ENCODE assay signal across 8 mouse cellular contexts in the genomic region with DNA sequence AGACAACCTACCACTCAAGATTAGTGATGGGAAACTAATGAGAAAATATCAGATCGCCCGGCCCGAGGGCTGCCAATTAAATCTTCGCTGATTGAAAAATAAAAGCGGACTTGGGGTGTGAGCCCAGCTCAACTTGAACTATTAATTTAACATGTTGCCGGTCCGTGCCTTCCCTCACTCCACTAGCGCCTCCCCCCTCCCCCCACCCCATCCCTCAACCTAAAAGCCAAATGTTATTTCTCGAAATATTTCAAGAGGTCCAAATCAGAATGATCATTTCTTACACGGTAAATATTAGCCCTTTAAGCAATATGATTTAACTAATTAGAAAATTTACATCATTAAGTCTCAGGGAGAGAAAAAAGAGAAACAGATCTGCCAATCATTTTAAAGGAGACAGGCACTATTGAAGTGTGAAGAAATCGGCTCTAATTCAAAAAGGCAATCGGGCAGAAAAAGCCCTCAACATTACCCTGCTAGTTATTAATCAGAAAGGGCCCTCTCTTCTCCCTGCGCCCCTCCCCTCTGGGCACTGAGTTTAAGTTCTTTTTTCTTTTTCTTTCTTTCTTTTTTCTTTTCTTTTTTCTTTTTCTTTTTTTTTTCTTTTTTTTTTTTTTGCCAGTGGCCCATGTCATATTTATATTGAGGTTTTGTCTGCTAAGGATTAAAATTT.
DNase-seq lines count a peak whose midpoint lies in the region; ATAC-seq and TF ChIP-seq lines count a peak whose summit lies in the region.

No protein-coding gene starts in this region.

- WGBS in kidney, adult 2 months = 4% methylated on average over 13 of the region's 13 CpGs
- WGBS in embryonic facial prominence, embryonic 11.5 days = 1% methylated on average over 13 of the region's 13 CpGs
- WGBS in intestine, embryonic 14.5 days = 5% methylated on average over 13 of the region's 13 CpGs
- 2% methylated on average over 13 of the region's 13 CpGs for WGBS in neural tube, embryonic 12.5 days
- 2% methylated on average over 13 of the region's 13 CpGs for whole genome bisulfite sequencing in cerebellum, adult 2 months

- peaks cover 10% of the 10 kb centered on the region for H3K27me3 ChIP-seq in kidney, adult 2 months (replicated peaks; ENCODE audit: control insufficient read depth, insufficient read depth, low read length)
- peaks cover 18% of the 10 kb centered on the region for H3K27me3 ChIP-seq in embryonic facial prominence, embryonic 11.5 days (ENCODE audit: control insufficient read depth, insufficient read depth, low read length)
- H3K27me3 ChIP-seq in intestine, embryonic 14.5 days (replicated peaks; ENCODE audit: control insufficient read depth, insufficient read depth, low read length) = peaks cover 32% of the 10 kb centered on the region
- peaks cover 18% of the 10 kb centered on the region for H3K27me3 ChIP-seq in neural tube, embryonic 12.5 days (replicated peaks)
- H3K27me3 ChIP-seq in cerebellum, adult 2 months (ENCODE audit: control insufficient read depth, insufficient read depth, low read length) = peaks cover 17% of the 10 kb centered on the region; the same call in 1 of the 2 replicates

- no peak for TF ChIP-seq CTCF in kidney, adult 2 months (conservative IDR thresholded peaks at IDR 0.05; ENCODE audit: insufficient read depth, insufficient read length, low read depth, low read length)
- TF ChIP-seq CTCF in cerebellum, adult 2 months (IDR thresholded peaks at IDR 0.05; ENCODE audit: borderline replicate concordance, insufficient read depth, low read depth, low read length) = no peak

- H3K4me2 ChIP-seq in embryonic facial prominence, embryonic 11.5 days (ENCODE audit: low read depth, low read length) = peak overlapping the region; percentile 39
- H3K4me2 ChIP-seq in intestine, embryonic 14.5 days (ENCODE audit: low read length) = peak overlapping the region; percentile 65
- peak overlapping the region; percentile 62 for H3K4me2 ChIP-seq in neural tube, embryonic 12.5 days (replicated peaks)

- H3K36me3 ChIP-seq in kidney, adult 2 months (ENCODE audit: control insufficient read depth, insufficient read depth, low read length) = no peaks in the 10 kb centered on the region
- no peaks in the 10 kb centered on the region for H3K36me3 ChIP-seq in embryonic facial prominence, embryonic 11.5 days (replicated peaks; ENCODE audit: control insufficient read depth, insufficient read depth, low read depth, low read length)
- H3K36me3 ChIP-seq in intestine, embryonic 14.5 days (ENCODE audit: control insufficient read depth, insufficient read depth, low read length) = no peaks in the 10 kb centered on the region
- H3K36me3 ChIP-seq in neural tube, embryonic 12.5 days = no peaks in the 10 kb centered on the region

- no peak for DNase-seq in kidney, adult 2 months
- DNase-seq in kidney, postnatal 36 days = no peak
- DNase-seq in embryonic facial prominence, embryonic 11.5 days (ENCODE audit: low spot score) = no peak
- peak; percentile 58 for DNase-seq in intestine, embryonic 14.5 days (ENCODE audit: low spot score)
- no peak for DNase-seq in cerebellum, adult 2 months

- no peaks in the 10 kb centered on the region for H3K9me3 ChIP-seq in embryonic facial prominence, embryonic 11.5 days (replicated peaks; ENCODE audit: control insufficient read depth, low read length)
- no peaks in the 10 kb centered on the region for H3K9me3 ChIP-seq in intestine, embryonic 14.5 days (ENCODE audit: control insufficient read depth, low read length)
- no peaks in the 10 kb centered on the region for H3K9me3 ChIP-seq in neural tube, embryonic 12.5 days

- H3K4me3 ChIP-seq in kidney, adult 2 months (ENCODE audit: insufficient read depth, low read depth, low read length) = peak overlapping the region; percentile 17; the same call in 1 of the 2 replicates
- H3K4me3 ChIP-seq in embryonic facial prominence, embryonic 11.5 days (ENCODE audit: low read depth, low read length) = peak overlapping the region; percentile 7; the same call in 1 of the 2 replicates
- peak overlapping the region; percentile 28 for H3K4me3 ChIP-seq in intestine, embryonic 14.5 days (ENCODE audit: low read depth, low read length)
- H3K4me3 ChIP-seq in neural tube, embryonic 12.5 days = peak overlapping the region; percentile 25; the same call in 1 of the 2 replicates
- H3K4me3 ChIP-seq in cerebellum, adult 2 months (replicated peaks; ENCODE audit: insufficient read depth, low read depth, low read length) = no peak overlapping the region

- ATAC-seq in embryonic facial prominence, embryonic 11.5 days (replicated peaks; ENCODE audit: insufficient number of reproducible peaks, low FRiP score, low TSS enrichment, low read depth) = no peak
- no peak for ATAC-seq in intestine, embryonic 14.5 days (replicated peaks; ENCODE audit: low FRiP score, low TSS enrichment, low read depth)
- no peak for ATAC-seq in neural tube, embryonic 12.5 days (ENCODE audit: low FRiP score, low read depth)
- no peak for ATAC-seq in erythroblast, adult 5-6 weeks (replicated peaks; ENCODE audit: low FRiP score, poor library complexity, severe bottlenecking)
- no peak for ATAC-seq in monocyte, adult 5-6 weeks (replicated peaks; ENCODE audit: insufficient number of reproducible peaks, low FRiP score, low TSS enrichment, poor library complexity, severe bottlenecking)

- H3K4me1 ChIP-seq in kidney, adult 2 months (ENCODE audit: control insufficient read depth, insufficient read depth, low read length) = peaks cover 3% of the 10 kb centered on the region; the same call in 1 of the 2 replicates
- peaks cover 9% of the 10 kb centered on the region for H3K4me1 ChIP-seq in embryonic facial prominence, embryonic 11.5 days (ENCODE audit: control insufficient read depth, insufficient read depth, low read length)
- peaks cover 40% of the 10 kb centered on the region for H3K4me1 ChIP-seq in intestine, embryonic 14.5 days (replicated peaks; ENCODE audit: control insufficient read depth, insufficient read depth, low read length)
- H3K4me1 ChIP-seq in neural tube, embryonic 12.5 days = peaks cover 50% of the 10 kb centered on the region
- no peaks in the 10 kb centered on the region; the same call in 1 of the 2 replicates for H3K4me1 ChIP-seq in cerebellum, adult 2 months (ENCODE audit: control insufficient read depth, insufficient read depth, low read length)

- no peak for TF ChIP-seq POLR2A in kidney, adult 2 months (IDR thresholded peaks at IDR 0.05; ENCODE audit: low read depth, low read length)
- TF ChIP-seq POLR2A in cerebellum, adult 2 months (IDR thresholded peaks at IDR 0.05; ENCODE audit: borderline replicate concordance, insufficient read depth, low read length) = no peak

- H3K27ac ChIP-seq in kidney, adult 2 months (ENCODE audit: insufficient read depth, low read depth, low read length) = no peak overlapping the region
- H3K27ac ChIP-seq in embryonic facial prominence, embryonic 11.5 days (replicated peaks; ENCODE audit: low read depth, low read length) = no peak overlapping the region
- H3K27ac ChIP-seq in intestine, embryonic 14.5 days (ENCODE audit: low read depth) = no peak overlapping the region
- H3K27ac ChIP-seq in neural tube, embryonic 12.5 days = no peak overlapping the region
- H3K27ac ChIP-seq in cerebellum, adult 2 months (ENCODE audit: insufficient read depth, low read length) = no peak overlapping the region

- no peak overlapping the region for H3K9ac ChIP-seq in embryonic facial prominence, embryonic 11.5 days (replicated peaks; ENCODE audit: low read length)
- H3K9ac ChIP-seq in intestine, embryonic 14.5 days (ENCODE audit: low read length) = peak overlapping the region; percentile 22; the same call in 1 of the 2 replicates
- no peak overlapping the region for H3K9ac ChIP-seq in neural tube, embryonic 12.5 days
